Mouse (Mus musculus) thymus, postnatal 0 days (tissue): ENCODE data around the gene Wnt3. TPM values are rescaled to one million over a fixed set of nuclear protein-coding genes. Genes with fewer than 3 reads are reported as not detected.
"Not testable (repeated sequence)": the region's sequence is repeated elsewhere in the genome, so short reads cannot be mapped to it uniquely, and the experiment has no call there.

ENCODE experiments used
- DNase-seq: peaks from one replicate; pipeline ENCODE4 v3.0.0-alpha.2; 2015; ENCODE audit warnings: low spot score
- polyA plus RNA-seq: library from polyadenylated mRNA; unstranded; fragments of >200 nt; fragmentation: Nextera tagmentation; extraction: Ambion mirVana; gene quantifications from 2 replicates; pipeline ENCODE4 v1.2.1, GENCODE M21; 2015

The Wnt3 gene
- 0.13 and 0.17 TPM in 2 replicates for polyA plus RNA-seq

DNA sequence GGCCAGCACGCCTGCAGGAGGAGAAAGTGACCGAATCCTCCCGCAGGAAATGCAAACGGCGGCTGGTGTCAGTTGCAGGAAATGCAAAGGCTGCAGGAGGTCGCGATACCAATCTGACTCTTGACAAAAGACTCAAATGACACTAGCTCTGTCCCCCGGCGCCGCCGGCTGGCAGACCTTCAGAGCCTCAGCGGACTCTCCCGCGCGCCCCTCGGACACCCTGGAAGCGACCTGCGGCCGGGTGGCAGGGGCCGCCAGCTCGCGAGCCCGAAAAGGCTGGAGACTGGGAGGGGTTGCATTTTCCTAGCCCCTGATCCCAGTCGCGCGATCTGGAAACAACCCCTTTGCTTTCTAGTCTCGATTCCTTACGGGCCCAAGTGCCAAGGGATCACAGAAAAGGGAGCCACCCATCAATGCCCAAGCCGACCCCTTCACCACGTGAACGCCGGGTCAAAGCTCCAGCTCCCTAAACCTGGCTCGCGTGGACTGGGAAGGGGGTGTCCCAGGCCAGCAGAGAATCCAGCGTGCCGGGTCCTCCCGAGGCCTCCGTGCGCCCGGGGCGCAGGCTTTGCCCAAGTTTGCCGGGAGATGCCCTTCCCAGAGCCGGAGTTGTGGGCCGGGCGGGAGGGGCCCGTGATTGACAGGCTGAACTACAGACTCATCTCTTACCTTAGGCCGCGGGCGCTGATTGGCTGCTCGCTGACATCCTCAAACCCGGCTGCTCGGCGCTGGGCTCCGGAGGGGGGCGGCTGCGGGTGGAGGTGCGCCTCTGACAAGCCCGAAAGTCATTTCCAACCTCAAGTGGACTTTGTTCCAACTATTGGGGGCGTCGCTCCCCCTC lies at the start of gene Wnt3:
TSS of gene Wnt3 (plus strand) at position 764 of the 841 bp plus-strand sequence.
- DNase-seq = peak; percentile 9

DNA sequence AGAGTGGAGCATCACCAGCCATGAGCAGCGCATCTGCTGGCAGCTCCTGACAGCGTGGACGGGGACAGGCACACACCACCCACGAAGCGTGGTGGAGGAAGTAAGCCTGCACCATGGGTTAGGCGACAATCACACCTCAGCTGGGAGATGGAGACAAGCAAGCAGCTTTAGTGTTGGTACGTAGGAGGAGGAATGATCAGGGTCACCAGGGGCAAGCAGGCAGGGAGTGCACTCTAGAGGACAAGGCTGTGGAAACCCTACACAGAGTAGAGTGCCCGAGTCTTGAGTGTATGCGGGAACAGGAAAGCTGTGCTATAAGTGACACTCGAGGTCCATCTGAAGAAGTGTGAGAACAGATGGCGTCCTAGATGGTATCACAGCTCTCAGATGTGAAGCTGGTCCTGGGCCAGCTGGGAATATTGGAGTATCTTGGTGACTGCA lies 49.6 kb upstream of the Wnt3 start:
- DNase-seq = no peak

DNA sequence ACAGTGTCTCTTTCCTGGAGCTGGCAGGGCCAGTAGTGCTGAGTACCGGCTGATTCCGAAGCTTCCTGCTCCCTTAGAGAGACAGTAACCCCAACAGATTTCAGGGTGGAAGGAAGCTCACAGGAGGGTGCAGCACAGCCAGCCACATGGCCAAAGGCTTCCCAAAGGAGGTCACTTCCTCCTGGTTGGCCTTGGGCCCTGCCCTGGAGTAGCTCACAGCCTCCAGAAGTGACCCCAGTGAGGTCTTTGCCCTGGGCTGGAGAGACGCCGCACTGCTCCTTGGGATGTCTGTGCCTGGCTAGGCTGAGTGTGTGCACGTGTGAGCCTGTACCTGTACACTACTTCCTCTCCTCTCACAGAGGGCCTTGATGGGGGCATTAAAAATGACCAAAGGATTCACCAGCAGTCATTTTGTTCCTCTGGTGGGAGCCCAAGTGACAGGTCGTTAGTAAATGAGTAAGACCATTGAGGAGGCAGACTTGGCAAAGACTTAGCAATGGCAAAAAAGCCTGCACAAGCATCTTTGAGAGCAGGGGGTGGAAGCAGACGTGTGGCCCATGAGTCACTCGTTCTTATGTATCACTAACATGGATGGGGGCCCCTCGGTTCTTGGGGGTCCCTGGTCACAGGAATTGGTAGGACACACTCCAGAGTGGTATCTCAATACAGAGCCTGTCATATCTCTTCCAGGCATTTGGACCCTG lies 44.5 kb upstream of the Wnt3 start:
- DNase-seq = no peak

DNA sequence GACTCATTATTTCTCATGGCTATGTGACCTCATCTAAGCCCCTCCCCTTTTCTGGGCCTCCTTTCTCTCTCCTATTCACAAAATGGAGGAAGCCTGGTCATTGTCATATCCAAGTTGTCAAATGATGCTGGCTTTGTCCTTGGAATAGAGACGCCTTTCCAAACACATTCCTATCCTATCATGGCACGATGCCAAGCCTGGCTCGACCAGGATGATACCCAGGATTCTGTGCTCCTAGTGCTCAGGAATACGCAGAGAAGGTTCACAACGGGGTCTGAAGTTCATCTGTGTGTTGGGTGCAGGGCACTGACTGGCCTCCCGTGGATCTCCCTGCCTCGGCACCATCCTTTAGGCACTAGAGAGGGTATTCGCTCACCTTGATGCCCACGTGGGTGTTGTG lies 42.4 kb upstream of the Wnt3 start:
- DNase-seq = no peak

DNA sequence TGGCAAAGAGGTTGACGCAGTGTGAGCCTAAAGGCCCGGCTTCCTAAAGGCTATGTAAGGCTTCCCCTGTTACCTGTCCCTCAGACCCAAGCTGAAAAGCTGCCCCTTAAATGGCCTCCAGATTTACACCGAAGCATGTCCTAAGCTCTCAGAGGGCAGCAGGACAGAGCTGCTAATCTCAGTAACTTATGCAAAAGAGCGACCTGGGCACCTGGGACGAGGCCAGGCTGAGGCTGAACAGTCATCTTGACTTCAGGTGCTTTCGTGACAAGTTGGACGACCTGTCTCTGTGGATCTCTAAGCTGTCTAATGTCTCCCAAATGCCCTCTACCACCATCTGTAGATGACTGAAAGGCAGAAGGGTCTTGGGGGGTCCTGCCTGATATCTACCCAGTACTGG lies 41.6 kb upstream of the Wnt3 start:
- DNase-seq = no peak

DNA sequence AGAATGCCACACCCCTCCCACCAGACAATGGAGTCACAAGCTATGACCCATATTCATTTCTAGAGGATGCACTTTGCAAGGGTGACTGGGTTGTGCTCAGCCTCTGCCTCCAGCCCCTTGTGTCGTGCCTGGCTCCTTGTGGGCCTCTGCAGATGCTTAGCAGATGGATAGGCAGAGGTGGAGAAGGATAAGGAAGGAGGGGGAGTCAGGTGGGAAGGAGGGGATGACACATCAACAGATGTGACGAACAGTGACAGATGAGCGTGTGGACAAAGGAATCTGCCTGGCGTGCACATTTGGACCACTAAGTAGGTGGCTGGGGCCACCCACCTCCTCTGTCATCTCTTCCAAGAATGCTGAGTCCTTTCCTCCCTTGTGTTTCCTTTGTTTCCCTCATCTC lies 40.9 kb upstream of the Wnt3 start:
- no peak for DNase-seq

DNA sequence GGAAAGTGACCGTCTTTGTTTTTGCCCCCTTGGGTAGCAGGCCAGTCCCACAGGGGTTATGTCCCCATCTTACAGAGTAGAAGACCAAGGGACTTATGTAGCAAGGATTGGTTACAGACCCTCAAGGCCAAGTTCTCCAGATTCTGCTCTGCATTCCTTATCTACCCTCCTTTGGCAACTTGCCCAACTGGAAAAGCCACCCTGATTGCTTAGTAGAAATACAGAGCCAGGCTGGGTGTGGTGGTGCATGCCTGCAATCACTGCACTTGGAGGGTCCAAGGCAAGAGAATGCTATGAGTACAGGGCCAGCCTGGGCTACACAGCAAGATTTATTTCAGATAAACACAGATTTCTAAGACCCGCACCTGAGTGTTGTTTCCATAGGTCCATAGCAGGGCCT lies 40.0 kb upstream of the Wnt3 start:
- DNase-seq = no peak

DNA sequence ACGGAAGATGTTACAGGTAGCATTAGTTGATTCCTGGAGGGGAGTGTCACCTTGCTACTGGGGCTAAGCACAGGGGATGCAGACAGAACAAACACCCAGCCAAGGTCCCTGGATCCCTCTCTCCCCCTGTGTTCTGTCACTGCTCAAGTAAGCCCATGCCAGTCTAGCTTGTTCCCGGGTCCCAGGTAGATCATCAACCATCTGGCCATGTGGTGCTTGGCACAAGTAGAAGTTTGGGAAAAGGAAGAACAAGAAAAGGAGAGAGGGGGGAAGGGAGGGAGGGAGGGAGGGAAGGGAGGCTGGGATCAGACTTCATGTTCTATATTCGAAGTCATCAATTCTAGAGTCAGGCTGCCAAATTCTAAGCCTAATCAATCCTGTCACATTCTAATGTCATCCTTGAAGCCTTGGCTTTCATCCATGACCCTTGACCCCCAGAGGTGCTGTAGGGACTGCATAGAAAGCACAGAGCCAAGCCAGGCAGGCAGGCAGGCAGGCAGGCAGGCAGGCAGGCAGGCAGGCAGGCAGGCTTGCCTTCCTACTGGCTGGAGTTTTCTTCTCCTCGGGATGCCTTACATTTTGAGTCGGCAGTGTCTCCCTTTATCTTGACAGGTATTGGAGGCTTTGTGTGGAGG lies 39.4 kb upstream of the Wnt3 start:
- no peak for DNase-seq

DNA sequence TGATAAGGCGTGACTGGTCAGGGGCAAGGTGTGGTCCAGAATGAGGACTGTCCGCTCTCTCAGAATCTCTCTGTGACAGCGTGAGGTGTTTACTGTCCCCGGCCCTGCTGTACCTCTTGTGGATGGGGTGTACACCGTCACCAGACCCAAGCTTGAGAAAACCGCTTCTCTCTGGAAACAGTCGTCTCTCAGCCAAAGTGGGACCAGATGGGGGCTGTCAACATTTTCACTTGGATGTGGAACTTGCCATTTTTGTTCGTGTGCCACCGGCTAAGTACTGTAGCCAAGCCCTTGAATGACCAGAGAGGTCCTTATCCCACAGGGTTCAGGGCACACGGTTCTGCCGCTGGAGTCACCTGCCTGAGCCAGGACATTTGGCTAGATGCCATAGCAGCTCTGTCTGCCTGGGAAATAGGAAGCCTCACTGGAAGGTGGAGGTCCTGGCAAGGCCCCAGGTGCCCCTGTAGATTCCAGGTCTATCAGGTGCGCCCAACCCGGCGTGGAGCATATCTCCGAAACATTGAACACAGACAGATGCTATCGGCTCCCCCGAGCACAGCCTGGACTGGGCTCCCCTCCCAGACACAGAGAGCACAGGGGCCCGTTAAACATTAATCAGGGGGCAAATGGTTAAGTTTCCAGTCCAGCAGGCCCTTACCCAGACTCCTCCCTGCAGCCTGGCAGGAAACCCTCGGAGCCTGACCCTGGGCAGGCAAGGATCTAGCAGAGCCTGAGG lies 38.7 kb upstream of the Wnt3 start:
- DNase-seq = no peak

DNA sequence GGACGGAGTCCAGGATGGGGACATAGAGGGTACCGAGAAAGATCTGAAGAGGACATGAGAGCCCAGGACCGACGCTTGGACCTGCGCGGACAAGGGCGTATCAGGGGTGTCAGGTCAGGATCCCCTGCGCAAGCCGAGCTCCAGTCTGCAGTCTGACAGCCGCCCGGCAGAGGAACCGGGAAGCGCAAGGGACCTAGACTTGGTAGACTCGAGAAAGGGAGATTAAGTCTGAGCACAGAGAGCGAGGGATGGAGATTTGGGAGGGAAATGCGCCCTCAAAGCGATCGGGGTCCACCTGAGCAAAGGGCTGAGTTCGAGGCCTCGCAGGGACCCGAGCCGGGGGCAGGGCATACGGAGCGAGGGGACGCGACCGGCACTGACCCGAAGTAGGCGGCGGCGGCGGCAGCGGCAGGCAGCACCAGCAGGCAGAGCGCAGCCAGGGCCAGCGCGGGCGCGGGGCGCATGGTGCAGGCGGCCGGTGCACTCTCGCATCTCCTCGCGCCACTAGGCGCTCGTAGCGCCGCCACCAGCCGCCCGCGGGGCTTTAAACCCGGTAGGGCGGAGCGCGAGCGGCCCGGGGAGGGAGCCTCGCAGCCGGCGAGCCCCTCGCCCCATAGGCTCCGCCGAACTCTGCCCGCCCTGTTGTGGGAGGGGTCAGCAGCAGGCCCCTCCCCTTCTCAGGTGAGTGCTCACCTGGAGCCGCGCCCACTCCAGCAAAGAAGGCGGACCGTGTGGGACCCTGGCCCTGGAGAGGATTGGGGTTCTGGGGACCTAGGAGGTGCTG lies 24.5 kb upstream of the Wnt3 start, which contains the start of gene Wnt9b:
TSS of gene Wnt9b (minus strand) at position 516 of the 784 bp plus-strand sequence.
- no peak for DNase-seq

DNA sequence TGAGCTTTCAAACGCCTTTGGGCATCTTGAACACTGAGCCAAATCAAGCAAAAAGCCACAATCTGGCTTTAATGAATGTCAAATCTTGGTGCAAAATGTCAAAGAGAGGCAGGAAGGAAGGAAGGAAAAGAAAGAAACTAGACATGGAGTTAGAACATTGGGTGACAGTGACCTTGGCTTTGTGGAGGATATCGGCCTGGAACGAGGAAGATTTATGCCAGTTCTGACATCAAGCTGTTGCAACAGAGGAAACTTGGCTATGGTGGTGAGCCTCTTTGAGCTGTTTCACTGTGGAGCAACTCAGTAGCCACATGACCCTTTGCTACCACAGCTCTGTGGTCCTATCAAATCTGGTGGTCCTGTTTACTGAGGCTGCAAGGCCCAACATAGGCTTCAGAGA lies 23.3 kb upstream of the Wnt3 start:
- no peak for DNase-seq

DNA sequence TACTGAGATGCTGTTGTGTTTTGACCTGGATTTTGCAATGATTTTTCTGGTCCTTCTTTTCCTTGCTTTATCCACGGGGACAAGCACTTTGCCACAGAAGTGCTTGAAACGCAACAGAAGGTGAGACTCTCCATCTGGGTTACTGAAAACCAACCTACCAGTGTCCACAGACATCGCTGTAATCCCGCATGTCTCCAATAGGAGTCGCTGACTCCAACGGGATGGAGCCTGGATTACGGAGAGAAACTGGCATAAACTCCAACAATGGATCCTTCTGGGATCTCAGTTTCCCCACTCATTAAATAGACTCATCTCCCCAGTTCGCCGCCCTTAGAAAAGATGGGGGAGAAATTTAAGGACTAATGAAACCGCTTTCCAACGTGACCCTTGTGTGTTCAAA lies 15.9 kb upstream of the Wnt3 start:
- no peak for DNase-seq

DNA sequence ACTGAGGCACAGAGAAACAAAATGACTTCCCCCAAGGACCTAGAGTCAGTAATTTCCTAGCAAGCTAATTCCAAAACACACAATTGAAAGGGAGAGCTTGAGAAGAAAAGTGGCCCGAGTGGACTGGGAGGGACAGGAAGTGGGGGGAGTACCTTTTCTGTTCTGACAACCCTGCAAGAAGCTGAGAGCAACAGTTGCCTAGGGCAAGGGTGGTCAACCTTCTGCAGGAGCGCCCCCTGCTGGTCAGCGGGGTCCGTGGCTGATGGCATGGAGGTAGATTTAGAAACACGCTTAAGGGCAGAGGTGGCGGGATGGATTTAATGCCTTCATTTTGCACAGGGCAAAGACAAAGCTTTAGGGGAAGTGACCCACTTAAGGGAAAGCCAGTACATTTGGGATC lies 15.2 kb upstream of the Wnt3 start:
- peak; percentile 50 for DNase-seq

DNA sequence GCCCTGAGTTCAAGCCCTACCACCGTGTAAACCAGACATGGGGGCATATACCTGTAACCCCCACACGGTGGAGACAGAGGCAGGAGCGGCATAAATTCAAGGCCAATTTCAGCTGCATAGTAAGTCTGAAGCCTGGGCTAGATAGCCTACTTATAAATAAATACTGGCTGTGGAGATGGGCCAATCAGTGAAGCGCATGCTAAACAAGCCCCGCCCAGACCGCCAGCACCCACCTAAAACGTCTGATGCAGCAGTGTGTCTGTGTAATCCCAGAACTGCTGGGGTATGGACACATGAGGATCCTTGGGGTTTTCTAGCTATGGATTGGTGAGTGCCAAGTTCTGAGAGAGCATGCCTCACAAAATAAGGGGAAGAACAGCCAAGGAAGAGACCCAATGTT lies 13.8 kb upstream of the Wnt3 start:
- no peak for DNase-seq

DNA sequence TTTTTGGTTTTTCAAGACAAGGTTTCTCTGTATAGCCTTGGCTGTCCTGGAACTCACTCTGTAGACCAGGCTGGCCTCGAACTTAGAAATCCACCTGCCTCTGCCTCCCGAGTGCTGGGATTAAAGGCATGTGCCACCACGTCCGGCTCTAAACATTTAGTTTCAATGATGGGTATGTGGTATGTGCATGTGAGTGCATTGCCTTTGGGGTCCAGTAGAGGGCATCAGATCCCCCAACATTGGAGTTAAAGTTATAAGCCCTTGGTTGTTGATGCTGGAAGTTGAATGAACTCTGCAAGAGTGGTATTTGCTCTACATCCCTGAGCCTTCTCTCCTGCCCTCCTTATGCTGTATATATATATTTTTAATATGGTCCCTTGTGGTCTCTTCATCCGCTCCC lies 13.1 kb upstream of the Wnt3 start:
- not testable (repeated sequence) for DNase-seq

DNA sequence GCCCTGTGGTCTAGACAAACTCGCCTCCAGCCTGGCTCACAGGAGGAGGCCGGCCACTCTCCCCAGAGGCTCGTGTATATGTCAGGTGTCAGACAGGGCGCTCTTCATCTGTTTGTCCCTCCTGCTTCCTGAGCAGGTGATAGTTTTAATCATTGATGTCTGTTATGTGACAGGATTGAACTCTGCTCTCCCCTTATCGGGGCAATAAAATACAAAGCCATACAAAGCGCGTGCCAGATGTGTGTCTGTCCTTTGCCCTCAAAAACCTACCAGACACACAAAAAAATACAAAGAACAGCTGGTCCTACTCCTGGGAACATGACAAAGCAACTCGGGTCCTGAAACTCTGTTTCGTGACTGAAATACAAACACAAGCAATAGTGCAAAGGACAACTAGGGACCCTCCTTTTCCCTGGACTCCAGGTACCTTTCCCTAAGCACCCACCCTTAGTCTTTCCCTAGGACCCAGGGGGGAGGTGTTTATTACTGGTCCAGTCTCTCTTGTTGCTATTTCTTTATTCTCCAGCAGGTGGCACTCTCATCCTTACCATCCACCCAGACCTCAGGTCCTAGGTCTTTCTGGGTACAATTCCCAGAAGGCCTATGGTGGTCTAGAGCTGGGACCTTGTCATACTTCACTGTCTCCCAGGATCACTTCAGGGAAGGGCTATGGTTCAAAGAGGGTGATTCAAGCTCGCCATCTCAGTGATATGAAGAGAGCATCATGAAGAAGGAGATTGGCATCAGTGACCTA lies 10.4 kb upstream of the Wnt3 start:
- DNase-seq = peak; percentile 56

DNA sequence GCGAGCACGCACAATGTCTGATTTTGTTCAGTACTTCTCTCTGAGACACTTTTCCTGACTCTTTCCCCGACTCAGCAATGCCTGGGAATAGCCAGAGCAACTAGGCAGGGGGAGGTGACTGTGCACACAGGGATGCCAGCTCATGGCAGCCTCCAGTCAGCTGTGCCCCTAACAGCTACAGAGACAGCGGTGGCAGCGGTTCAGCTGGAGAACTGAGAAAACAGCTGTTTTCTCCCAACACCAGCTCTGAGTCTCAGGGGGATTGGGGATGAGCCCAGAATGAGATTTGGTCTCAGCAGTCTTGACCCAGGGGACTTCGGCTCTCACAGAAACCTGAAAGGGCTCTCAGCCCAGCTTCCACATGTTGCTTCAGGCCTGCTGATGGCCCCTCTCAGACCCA lies 9.3 kb upstream of the Wnt3 start:
- no peak for DNase-seq

DNA sequence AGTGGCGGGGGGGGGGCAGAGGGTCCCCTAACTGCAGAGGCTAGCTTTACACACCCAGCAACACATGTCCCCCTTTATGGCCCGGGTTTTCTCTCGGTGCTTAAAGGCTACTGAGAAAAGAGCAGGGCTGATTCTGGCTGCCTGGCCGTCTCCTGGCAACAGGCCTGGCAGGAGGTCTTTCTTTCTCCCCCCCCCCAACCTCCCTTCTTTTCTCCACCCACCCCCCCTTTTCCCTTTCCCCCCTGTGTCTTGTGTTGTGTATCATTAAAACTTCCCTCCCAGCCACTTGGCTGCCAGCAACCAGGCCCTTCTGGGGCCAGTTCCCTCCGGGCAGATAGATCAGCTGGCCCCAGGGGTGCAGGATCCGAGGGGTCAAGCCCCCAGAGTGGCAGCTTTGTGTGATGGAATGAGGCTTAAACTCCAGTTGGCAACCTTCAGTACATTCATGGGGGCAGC lies 8.4 kb upstream of the Wnt3 start:
- DNase-seq = no peak

DNA sequence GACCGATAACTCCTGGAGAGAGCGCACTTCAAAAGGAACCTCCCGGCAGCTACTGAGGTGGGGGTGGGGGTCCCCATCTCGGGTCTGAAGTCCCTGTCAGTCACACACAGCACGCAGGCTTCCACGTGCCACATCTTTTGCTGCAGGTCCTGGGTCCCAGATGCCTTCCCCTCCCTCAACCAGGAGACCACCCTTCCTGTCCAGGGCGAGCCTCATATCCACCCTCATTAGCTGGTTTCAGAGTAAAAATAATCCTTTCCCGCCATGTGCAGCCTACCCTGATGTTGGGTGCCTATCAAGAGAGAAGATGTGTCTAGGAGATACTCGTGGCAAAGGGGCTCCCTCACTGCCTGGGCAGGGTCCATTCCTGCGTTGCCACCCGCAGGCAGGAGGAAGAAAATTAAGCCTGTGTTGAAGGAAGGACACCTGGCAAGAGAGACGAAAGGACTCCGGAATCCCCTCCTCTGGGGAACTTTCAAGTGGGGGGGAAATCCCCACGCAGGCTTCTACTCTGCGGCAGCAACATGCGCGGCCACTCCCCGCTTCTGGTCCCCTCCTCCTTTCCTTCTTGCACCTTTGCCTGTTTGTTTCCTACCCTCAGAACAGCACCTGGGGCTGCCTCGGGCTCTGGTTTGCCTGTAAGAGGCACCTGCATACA lies 2.7 kb upstream of the Wnt3 start:
- DNase-seq = no peak
